ENCODE assay signal across 19 mouse cellular contexts in genomic region chr8:71965166-71965565, GRCm38 (mm10). TPM values are rescaled to one million over a fixed set of nuclear protein-coding genes. Genes with fewer than 3 reads are reported as not detected.
"Had no signal": no experiment of that assay in that cellular context is flagged by ENCODE, and none has a peak within 500 bp of the region (broad histone marks: within the 10 kb centered on the region; RNA-seq: fewer than 3 reads in every experiment).

No protein-coding gene starts in this region.

- H3K27me3 ChIP-seq: liver, embryonic 13.5 days; lung, embryonic 15.5 days; neural tube, embryonic 15.5 days had no signal

- H3K9me3 ChIP-seq: liver, embryonic 13.5 days; lung, embryonic 15.5 days; neural tube, embryonic 15.5 days had no signal

- H3K4me3 ChIP-seq: layer of hippocampus, adult 2 months; liver, embryonic 13.5 days; lung, embryonic 15.5 days; myocyte; neural tube, embryonic 15.5 days had no signal

- H3K4me2 ChIP-seq: liver, embryonic 13.5 days; lung, embryonic 15.5 days; neural tube, embryonic 15.5 days had no signal

- DNase-seq: kidney, adult 11 months; kidney, adult 9 months; kidney, postnatal 10 days; kidney, postnatal 4 days; left cerebral cortex, postnatal 4 days; liver, embryonic 13.5 days; liver, postnatal 0 days; lung, postnatal 14 days; midbrain, embryonic 14.5 days; right cerebral cortex, adult 18-20 months; right cerebral cortex, postnatal 25 days; thymus, adult 2 months; thymus, postnatal 36 days had no signal

- H3K4me1 ChIP-seq: lung, embryonic 15.5 days; neural tube, embryonic 15.5 days had no signal

- ATAC-seq: liver, postnatal 0 days had no signal

- H3K9ac ChIP-seq: liver, embryonic 13.5 days; liver, postnatal 0 days; lung, embryonic 15.5 days; neural tube, embryonic 15.5 days had no signal

- H3K27ac ChIP-seq: layer of hippocampus, adult 2 months; liver, embryonic 13.5 days; lung, embryonic 15.5 days; neural tube, embryonic 15.5 days; stomach, postnatal 0 days had no signal

RNA-seq across cellular contexts. Expression of gene Cyp4f18, which starts 44.3 kb away (rescaled TPM):
- total RNA-seq: layer of hippocampus, adult 2 months; layer of hippocampus, postnatal 10 days had no signal
